Mouse (Mus musculus): Measurements from ENCODE around the gene Nrxn3.

DNA sequence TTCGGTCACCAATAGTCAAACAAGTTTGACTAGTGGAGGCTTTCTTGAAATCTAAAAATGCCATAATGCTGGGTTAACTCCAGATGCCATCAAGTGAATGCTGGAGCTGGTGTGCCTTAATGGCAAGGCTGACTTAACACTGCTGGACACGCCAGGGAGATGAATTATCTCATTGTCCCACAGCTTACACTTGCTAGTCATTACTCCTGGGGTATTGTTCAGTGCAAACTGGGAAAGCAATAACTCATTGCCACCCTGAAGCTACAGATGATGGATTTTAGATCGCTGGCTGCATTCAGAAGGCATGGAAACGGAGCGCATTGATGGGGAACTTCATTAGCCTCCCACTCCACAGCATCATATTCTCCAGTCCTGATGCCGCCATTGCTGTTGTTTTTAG is 1263.5 kb downstream of the Nrxn3 start:
- TF ChIP-seq GATA1 (IDR thresholded peaks at IDR 0.05; ENCODE audit: borderline replicate concordance, low read length) = no peak
- no peak for TF ChIP-seq FLI1 (IDR thresholded peaks at IDR 0.05; ENCODE audit: low read length)
